Mouse (Mus musculus) gastrocnemius, postnatal 25 days (tissue): ENCODE results near the gene Mmachc. TPM values are rescaled to one million over a fixed set of nuclear protein-coding genes. Genes with fewer than 3 reads are reported as not detected.

Experiments
- total RNA-seq, 2 experiments: library from RNA; stranded (reverse); gene quantifications; 1 replicate in 1 of 2; 2 replicates in 1 of 2; pipeline ENCODE4 v1.2.3; 2021

Mmachc gene
- total RNA-seq, 2 experiments from 2014 or later: 29.1 to 33.9 TPM

Other genes with a start within 250 kb of the Mmachc start
- gene Mast2, start 244.2 kb downstream of the Mmachc start, total RNA-seq: 10 to 100 TPM; 76.6 to 83.8 TPM
- gene Ipp, start 200.9 kb downstream of the Mmachc start, total RNA-seq: 10 to 100 TPM; 11.0 to 14.6 TPM
- 10 to 100 TPM; 14.1 to 18.7 TPM for gene Tmem69, start 152.5 kb downstream of the Mmachc start, total RNA-seq
- gene Gpbp1l1, start 150.7 kb downstream of the Mmachc start, total RNA-seq: 10 to 100 TPM; 28.0 to 28.3 TPM
- 1 to 10 TPM; 1.4 to 1.8 TPM for gene Ccdc17, start 111.8 kb downstream of the Mmachc start, total RNA-seq
- 10 to 100 TPM; 12.4 to 12.8 TPM for gene Nasp, start 80.5 kb downstream of the Mmachc start, total RNA-seq
- 100 to 1,000 TPM; 175 to 184 TPM for gene Akr1a1, start 56.7 kb downstream of the Mmachc start, total RNA-seq
- gene Prdx1, start 22.9 kb downstream of the Mmachc start, total RNA-seq: 100 to 1,000 TPM; 229 to 254 TPM
- gene Ccdc163, start 103 bp upstream of the Mmachc start, total RNA-seq: 1 to 10 TPM; 2.6 to 3.5 TPM
- 1 to 10 TPM; 1.3 to 1.5 TPM for gene Tesk2, start 12.5 kb upstream of the Mmachc start, total RNA-seq
- 1 to 10 TPM; 3.8 to 4.4 TPM for gene Toe1, start 99.2 kb upstream of the Mmachc start, total RNA-seq
- 1 to 10 TPM; 1.0 to 1.5 TPM for gene Mutyh, start 99.3 kb upstream of the Mmachc start, total RNA-seq
- gene Hpdl, start 113.3 kb upstream of the Mmachc start, total RNA-seq: 1 to 10 TPM; 2.0 to 2.3 TPM
- gene Zswim5, start 169.0 kb upstream of the Mmachc start, total RNA-seq: under 1 TPM; 0.11 to 0.13 TPM